Mouse (Mus musculus) midbrain, embryonic 16.5 days (tissue): ENCODE data around the gene Unc45b. TPM values are rescaled to one million over a fixed set of nuclear protein-coding genes. Genes with fewer than 3 reads are reported as not detected.

Source experiments
- ATAC-seq: fragments of 200-750 bp; cut with Nextera tagmentation; 2 replicates; pipeline ENCODE4 v1.8.0; 2017; ENCODE audit warnings: moderate TSS enrichment
- H3K27ac ChIP-seq: fragments of 300-500 bp; sonication (generic); 2 replicates; pipeline ENCODE4 v1.5.1; 2014; ENCODE audit warnings: mild to moderate bottlenecking, low read length, mixed read lengths
- H3K27me3 ChIP-seq: fragments of 300-500 bp; sonication (generic); 2 replicates; pipeline ENCODE4 v1.6.1; 2014; ENCODE audit warnings: low read depth, low read length, mixed read lengths; ENCODE audit not compliant: control insufficient read depth, insufficient read depth
- H3K36me3 ChIP-seq: fragments of 300-500 bp; sonication (generic); 2 replicates; pipeline ENCODE4 v1.6.1; 2014; ENCODE audit warnings: mild to moderate bottlenecking, low read length, moderate library complexity, mixed read lengths; ENCODE audit not compliant: control insufficient read depth, insufficient read depth
- H3K4me1 ChIP-seq: fragments of 300-500 bp; sonication (generic); 2 replicates; pipeline ENCODE4 v1.6.1; 2014; ENCODE audit warnings: mild to moderate bottlenecking, low read length, mixed read lengths; ENCODE audit not compliant: control insufficient read depth, insufficient read depth
- H3K4me2 ChIP-seq: fragments of 300-500 bp; sonication (generic); 2 replicates; pipeline ENCODE4 v1.6.1; 2014; ENCODE audit warnings: mild to moderate bottlenecking, low read length, mixed read lengths
- H3K4me3 ChIP-seq: fragments of 300-500 bp; sonication (generic); 2 replicates; pipeline ENCODE4 v1.5.1; 2014; ENCODE audit warnings: low read depth, mild to moderate bottlenecking, low read length, moderate library complexity, mixed read lengths
- H3K9ac ChIP-seq: fragments of 300-500 bp; sonication (generic); 2 replicates; pipeline ENCODE4 v1.6.1; 2014; ENCODE audit warnings: low read depth, low read length, mixed read lengths
- H3K9me3 ChIP-seq: fragments of 300-500 bp; sonication (generic); replicated peaks from 2 replicates; pipeline ENCODE4 v1.6.1; 2014; ENCODE audit warnings: mild to moderate bottlenecking, low read length, mixed read lengths; ENCODE audit not compliant: control insufficient read depth, poor library complexity, severe bottlenecking
- WGBS: fragments of 180-500 bp; shearing (Covaris S2); extraction: QIAGEN DNeasy Blood & Tissue Kit; methylation state at CpG from one replicate; pipeline ENCODE4 v1.1.7; 2014; 5-methylcytosine and 5-hydroxymethylcytosine counted together
- polyA plus RNA-seq: library from polyadenylated mRNA; unstranded; fragments of >200 nt; fragmentation: Nextera tagmentation; extraction: Ambion mirVana; gene quantifications from 2 replicates; pipeline ENCODE4 v1.2.1, GENCODE M21; 2015

The Unc45b gene
- polyA plus RNA-seq, 1 experiment from 2014 or later: 1.5 TPM

- 83% methylated on average over 9 of the region's 9 CpGs for WGBS
Observed at GRCm38 (mm10) chr11:82869506-82870172, 40.7 kb upstream of the Unc45b start.

GRCm38 (mm10) chr11:82870173-82871030, 39.9 kb upstream of the Unc45b start:
- 5% methylated on average over 36 of the region's 36 CpGs for WGBS
- ATAC-seq: peak; percentile 54
- H3K27ac ChIP-seq: no peak overlapping the region
- H3K4me2 ChIP-seq: peak overlapping the region; percentile 81
- H3K27me3 ChIP-seq: no peaks in the 10 kb centered on the region
- H3K4me3 ChIP-seq: peak overlapping the region; percentile 76
- no peaks in the 10 kb centered on the region for H3K9me3 ChIP-seq
- no peaks in the 10 kb centered on the region for H3K36me3 ChIP-seq
- peak overlapping the region; percentile 72 for H3K9ac ChIP-seq
- H3K4me1 ChIP-seq: no peaks in the 10 kb centered on the region; the same call in 1 of the 2 replicates

More at GRCm38 (mm10) chr11:82869506-82870172, 40.7 kb upstream of the Unc45b start:
- H3K9ac ChIP-seq: no peak overlapping the region
- H3K27ac ChIP-seq: no peak overlapping the region
- no peaks in the 10 kb centered on the region for H3K36me3 ChIP-seq
- no peaks in the 10 kb centered on the region; the same call in 1 of the 2 replicates for H3K4me1 ChIP-seq
- no peak for ATAC-seq
- H3K9me3 ChIP-seq: no peaks in the 10 kb centered on the region
- peak overlapping the region; percentile 81 for H3K4me2 ChIP-seq
- no peaks in the 10 kb centered on the region for H3K27me3 ChIP-seq
- H3K4me3 ChIP-seq: no peak overlapping the region

GRCm38 (mm10) chr11:82871031-82871446, 39.3 kb upstream of the Unc45b start, which contains the start of gene Rffl:
TSS of gene Rffl (minus strand) at chr11:82871210.
- Histone ChIP-seq H3K4me1 (no peaks in the 10 kb centered on the region; the same call in 1 of the 2 replicates), H3K36me3 (no peaks in the 10 kb centered on the region), H3K9me3 (no peaks in the 10 kb centered on the region), H3K9ac (peak within 1 kb of the TSS; percentile 72), H3K27me3 (no peaks in the 10 kb centered on the region), H3K27ac (no peak within 1 kb of the TSS), H3K4me2 (peak within 1 kb of the TSS; percentile 81), H3K4me3 (peak within 1 kb of the TSS; percentile 76)
- peak; percentile 97 for ATAC-seq
- WGBS: under 1% methylated on average over 43 of the region's 43 CpGs

- ATAC-seq: no peak
Observed at GRCm38 (mm10) chr11:82874924-82875323, 35.4 kb upstream of the Unc45b start.

GRCm38 (mm10) chr11:82875631-82876030, 34.7 kb upstream of the Unc45b start:
- no peak overlapping the region for H3K4me3 ChIP-seq
- 91% methylated on average over 5 of the region's 5 CpGs for WGBS
- H3K9ac ChIP-seq: no peak overlapping the region
- H3K27me3 ChIP-seq: no peaks in the 10 kb centered on the region
- ATAC-seq: no peak
- no peaks in the 10 kb centered on the region for H3K36me3 ChIP-seq
- H3K27ac ChIP-seq: no peak overlapping the region
- no peaks in the 10 kb centered on the region for H3K9me3 ChIP-seq
- H3K4me2 ChIP-seq: no peak overlapping the region
- no peaks in the 10 kb centered on the region; the same call in 1 of the 2 replicates for H3K4me1 ChIP-seq

More at GRCm38 (mm10) chr11:82874924-82875323, 35.4 kb upstream of the Unc45b start:
- Histone ChIP-seq H3K4me2 (no peak overlapping the region), H3K4me1 (no peaks in the 10 kb centered on the region; the same call in 1 of the 2 replicates), H3K27ac (no peak overlapping the region), H3K27me3 (no peaks in the 10 kb centered on the region), H3K4me3 (no peak overlapping the region), H3K36me3 (no peaks in the 10 kb centered on the region), H3K9ac (no peak overlapping the region), H3K9me3 (no peaks in the 10 kb centered on the region)
- 74% methylated on average over 5 of the region's 5 CpGs for WGBS

GRCm38 (mm10) chr11:82877726-82878344, 32.5 kb upstream of the Unc45b start:
- Histone ChIP-seq H3K27ac (no peak overlapping the region), H3K36me3 (0 out of 2 replicates have a peak, but pooled peaks cover 2% of the 10 kb centered on the region), H3K9ac (no peak overlapping the region), H3K4me2 (no peak overlapping the region), H3K4me1 (no peaks in the 10 kb centered on the region), H3K9me3 (no peaks in the 10 kb centered on the region), H3K27me3 (no peaks in the 10 kb centered on the region), H3K4me3 (no peak overlapping the region)
- ATAC-seq: no peak
- 79% methylated on average over 7 of the region's 7 CpGs for WGBS

GRCm38 (mm10) chr11:82883180-82883579, 27.2 kb upstream of the Unc45b start:
- no peak overlapping the region for H3K27ac ChIP-seq
- ATAC-seq: no peak
- 78% methylated on average over 8 of the region's 8 CpGs for WGBS

GRCm38 (mm10) chr11:82886559-82886958, 23.8 kb upstream of the Unc45b start:
- peaks cover 16% of the 10 kb centered on the region for H3K4me1 ChIP-seq
- no peak overlapping the region for H3K4me2 ChIP-seq
- WGBS: 87% methylated on average over 3 of the region's 3 CpGs
- no peaks in the 10 kb centered on the region for H3K9me3 ChIP-seq
- H3K9ac ChIP-seq: no peak overlapping the region
- H3K36me3 ChIP-seq: 0 out of 2 replicates have a peak, but pooled peaks cover 1% of the 10 kb centered on the region
- peaks cover 3% of the 10 kb centered on the region; the same call in 1 of the 2 replicates for H3K27me3 ChIP-seq
- no peak overlapping the region for H3K27ac ChIP-seq
- no peak for ATAC-seq
- H3K4me3 ChIP-seq: no peak overlapping the region

More at GRCm38 (mm10) chr11:82883180-82883579, 27.2 kb upstream of the Unc45b start:
- Histone ChIP-seq H3K9ac (no peak overlapping the region), H3K4me2 (no peak overlapping the region), H3K36me3 (0 out of 2 replicates have a peak, but pooled peaks cover 2% of the 10 kb centered on the region), H3K27me3 (no peaks in the 10 kb centered on the region), H3K4me1 (0 out of 2 replicates have a peak, but pooled peaks cover 2% of the 10 kb centered on the region), H3K4me3 (no peak overlapping the region), H3K9me3 (no peaks in the 10 kb centered on the region)
